Comparison of ENCODE assay signal across 8 mouse cellular contexts in the genomic region with DNA sequence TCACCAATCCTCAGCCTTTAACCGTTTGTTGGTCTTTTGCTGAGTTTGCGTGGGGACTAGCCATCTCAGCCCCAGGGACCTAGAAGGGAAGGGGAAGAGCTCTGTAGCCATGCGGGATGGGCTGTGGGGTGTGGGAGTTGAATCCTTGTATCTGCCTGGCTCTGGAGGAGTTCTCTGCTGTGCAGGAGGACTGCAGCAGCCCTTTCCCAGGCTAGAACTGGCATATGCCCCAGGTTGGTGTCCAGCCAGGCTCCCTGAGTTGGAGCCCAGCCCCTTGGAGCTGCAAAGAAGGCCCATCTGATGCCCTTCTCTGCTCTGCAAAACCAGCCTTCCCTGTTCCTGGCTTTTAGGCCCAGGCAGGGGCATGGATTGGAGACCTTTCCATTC. TPM values are rescaled to one million over a fixed set of nuclear protein-coding genes. Genes with fewer than 3 reads are reported as not detected.
DNase-seq lines count a peak whose midpoint lies in the region; ATAC-seq lines count a peak whose summit lies in the region.

No protein-coding gene starts in this region.

- DNase-seq in heart, adult 11 months: peak; percentile 94
- DNase-seq in heart, adult 8-10 months (ENCODE audit: low spot score): no peak
- peak; percentile 44 for DNase-seq in NIH3T3 (ENCODE audit: low read depth)
- DNase-seq in right cerebral cortex, postnatal 25 days: no peak
- no peak for DNase-seq in kidney, adult 11 months

- no peaks in the 10 kb centered on the region for H3K36me3 ChIP-seq in forebrain, embryonic 15.5 days
- H3K36me3 ChIP-seq in limb, embryonic 13.5 days: no peaks in the 10 kb centered on the region

- H3K4me2 ChIP-seq in forebrain, embryonic 15.5 days (replicated peaks): 0 out of 2 replicates have a peak overlapping the region, but pooled peaks have one; percentile 53
- peak overlapping the region; percentile 64 for H3K4me2 ChIP-seq in limb, embryonic 13.5 days (replicated peaks)

- ATAC-seq in forebrain, embryonic 15.5 days (replicated peaks): no peak
- no peak for ATAC-seq in limb, embryonic 13.5 days (ENCODE audit: low FRiP score, low read depth)
- no peak for ATAC-seq in erythroblast, adult 5-6 weeks (replicated peaks; ENCODE audit: low FRiP score, poor library complexity, severe bottlenecking)

- peak overlapping the region; percentile 36 for H3K4me3 ChIP-seq in forebrain, embryonic 15.5 days
- H3K4me3 ChIP-seq in limb, embryonic 13.5 days: no peak overlapping the region

- peaks cover 28% of the 10 kb centered on the region for H3K4me1 ChIP-seq in forebrain, embryonic 15.5 days
- H3K4me1 ChIP-seq in limb, embryonic 13.5 days: peaks cover 13% of the 10 kb centered on the region

- 26% methylated on average over 3 of the region's 3 CpGs for WGBS in forebrain, embryonic 15.5 days
- WGBS in limb, embryonic 13.5 days: 23% methylated on average over 3 of the region's 3 CpGs

- no peaks in the 10 kb centered on the region for H3K9me3 ChIP-seq in forebrain, embryonic 15.5 days
- H3K9me3 ChIP-seq in limb, embryonic 13.5 days: no peaks in the 10 kb centered on the region

- H3K27ac ChIP-seq in forebrain, embryonic 15.5 days (replicated peaks): no peak overlapping the region
- H3K27ac ChIP-seq in limb, embryonic 13.5 days: no peak overlapping the region

- H3K27me3 ChIP-seq in forebrain, embryonic 15.5 days: peaks cover 52% of the 10 kb centered on the region
- H3K27me3 ChIP-seq in limb, embryonic 13.5 days: peaks cover 96% of the 10 kb centered on the region

- no peak overlapping the region for H3K9ac ChIP-seq in forebrain, embryonic 15.5 days (replicated peaks)
- H3K9ac ChIP-seq in limb, embryonic 13.5 days: no peak overlapping the region

RNA-seq across cellular contexts. Expression of a gene that starts 0.9 kb away (rescaled TPM):
- 10 to 100 TPM; 11.6 to 14.4 (median 12.6) TPM for total RNA-seq in heart, adult 8-10 months (2022)
- polyA plus RNA-seq in forebrain, embryonic 15.5 days (2015; fragmentation: Nextera tagmentation; extraction: Ambion mirVana): 3.6 and 4.8 TPM in 2 replicates
- 0.55 and 0.73 TPM in 2 replicates for polyA plus RNA-seq in limb, embryonic 13.5 days (2015; fragmentation: Nextera tagmentation; extraction: Ambion mirVana)
- not detected in 2 replicates for total RNA-seq in erythroblast, adult 5-6 weeks (2015; ENCODE audit: low replicate concordance)
- not detected in 2 replicates for total RNA-seq in erythroblast, adult 5-6 weeks (2017; ENCODE audit: low replicate concordance)

RNA-seq across cellular contexts. Expression of a gene that starts 2.6 kb away (rescaled TPM):
- 10 to 100 TPM; 25.3 to 35.8 (median 33.6) TPM for total RNA-seq in heart, adult 8-10 months (2022)
- 406 and 408 TPM in 2 replicates for polyA plus RNA-seq in forebrain, embryonic 15.5 days (2015; fragmentation: Nextera tagmentation; extraction: Ambion mirVana)
- 29.1 and 32.6 TPM in 2 replicates for polyA plus RNA-seq in limb, embryonic 13.5 days (2015; fragmentation: Nextera tagmentation; extraction: Ambion mirVana)
- not detected in 2 replicates for total RNA-seq in erythroblast, adult 5-6 weeks (2015; ENCODE audit: low replicate concordance)
- total RNA-seq in erythroblast, adult 5-6 weeks (2017; ENCODE audit: low replicate concordance): not detected in 2 replicates

RNA-seq across cellular contexts. Expression of a gene that starts 24.5 kb away (rescaled TPM):
- total RNA-seq in heart, adult 8-10 months (2022): not detected
- polyA plus RNA-seq in forebrain, embryonic 15.5 days (2015; fragmentation: Nextera tagmentation; extraction: Ambion mirVana): 31.9 and 32.6 TPM in 2 replicates
- polyA plus RNA-seq in limb, embryonic 13.5 days (2015; fragmentation: Nextera tagmentation; extraction: Ambion mirVana): 43.4 and 45.5 TPM in 2 replicates
- total RNA-seq in erythroblast, adult 5-6 weeks (2015; ENCODE audit: low replicate concordance): 3.3 and 8.8 TPM in 2 replicates
- 0.98 and 8.0 TPM in 2 replicates for total RNA-seq in erythroblast, adult 5-6 weeks (2017; ENCODE audit: low replicate concordance)

RNA-seq across cellular contexts. Expression of a gene that starts 26.5 kb away (rescaled TPM):
- under 1 TPM in 2 of 4 experiments, not detected in 2; 0.16 to 0.60 TPM for total RNA-seq in heart, adult 8-10 months (2022)
- 0.20 TPM in 1 of 2 replicates, not detected in the other for polyA plus RNA-seq in forebrain, embryonic 15.5 days (2015; fragmentation: Nextera tagmentation; extraction: Ambion mirVana)
- 0.06 TPM in 1 of 2 replicates, not detected in the other for polyA plus RNA-seq in limb, embryonic 13.5 days (2015; fragmentation: Nextera tagmentation; extraction: Ambion mirVana)
- 2.7 and 4.0 TPM in 2 replicates for total RNA-seq in erythroblast, adult 5-6 weeks (2015; ENCODE audit: low replicate concordance)
- 4.4 and 4.5 TPM in 2 replicates for total RNA-seq in erythroblast, adult 5-6 weeks (2017; ENCODE audit: low replicate concordance)

RNA-seq across cellular contexts. Expression of a gene that starts 31.1 kb away (rescaled TPM):
- 10 to 100 TPM in 1 of 4 experiments, 1 to 10 TPM in 3; 8.9 to 10.7 (median 9.5) TPM for total RNA-seq in heart, adult 8-10 months (2022)
- 4.1 and 5.1 TPM in 2 replicates for polyA plus RNA-seq in forebrain, embryonic 15.5 days (2015; fragmentation: Nextera tagmentation; extraction: Ambion mirVana)
- polyA plus RNA-seq in limb, embryonic 13.5 days (2015; fragmentation: Nextera tagmentation; extraction: Ambion mirVana): 11.3 and 13.2 TPM in 2 replicates
- total RNA-seq in erythroblast, adult 5-6 weeks (2015; ENCODE audit: low replicate concordance): 7.7 and 13.3 TPM in 2 replicates
- total RNA-seq in erythroblast, adult 5-6 weeks (2017; ENCODE audit: low replicate concordance): 0.51 and 3.9 TPM in 2 replicates

Comparison
In these comparisons a context has a peak if more than half of its experiments do, and no peak if none do; other contexts are left out.
1. DNase-seq: peak in heart, adult 11 months (single experiment) and NIH3T3 (single experiment); none in heart, adult 8-10 months (single experiment), right cerebral cortex, postnatal 25 days (single experiment) and kidney, adult 11 months (single experiment).
2. RNA of a gene that starts 0.9 kb away (total RNA-seq): 11.6 to 14.4 TPM in heart, adult 8-10 months; not detected in erythroblast, adult 5-6 weeks; every median in the first group is over 10 times any median in the second.
3. RNA of a gene that starts 2.6 kb away (total RNA-seq): 25.3 to 35.8 TPM in heart, adult 8-10 months; not detected in erythroblast, adult 5-6 weeks; every median in the first group is over 10 times any median in the second.